Mouse (Mus musculus): ENCODE results near the gene Nckap5.

Nckap5 gene

DNA sequence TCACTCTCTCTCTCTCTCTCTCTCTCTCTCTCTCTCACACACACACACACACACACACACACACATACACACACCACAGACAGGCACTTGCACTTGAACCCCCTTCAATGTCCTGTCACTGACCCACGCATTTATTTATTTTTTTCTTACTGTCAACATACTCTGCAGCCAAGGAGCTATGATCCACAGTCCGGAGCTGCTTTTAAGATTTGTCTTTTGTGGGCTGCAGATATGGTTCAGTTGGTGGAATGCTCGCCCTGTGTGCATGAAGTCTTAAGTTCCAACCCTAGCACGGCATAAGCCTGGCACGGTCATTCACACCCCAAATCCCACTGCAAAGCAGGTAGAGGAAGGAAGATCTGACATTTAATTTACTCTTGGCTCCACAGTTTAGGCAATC lies 357.6 kb downstream of the Nckap5 start:
- no peak for DNase-seq (ENCODE audit: low read depth, low spot score)

DNA sequence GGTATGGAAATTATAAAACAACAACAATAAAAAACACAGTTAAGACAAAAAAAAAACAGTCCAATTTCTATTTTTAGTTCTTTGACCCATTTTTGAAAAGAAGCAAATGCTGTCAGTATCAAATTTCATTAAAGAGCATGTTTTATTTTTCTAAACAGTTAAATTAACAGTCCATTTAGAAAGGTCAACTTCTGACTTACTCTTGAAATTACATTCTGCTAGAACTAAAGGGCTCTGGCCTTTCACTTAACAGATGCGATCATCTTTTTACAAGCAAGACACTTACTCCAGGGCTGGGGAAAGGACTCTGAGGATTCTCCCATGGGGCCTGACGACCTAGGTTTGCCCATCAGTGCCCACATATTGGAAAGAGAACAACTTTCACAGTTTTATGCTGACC lies 359.2 kb downstream of the Nckap5 start:
- no peak for DNase-seq (ENCODE audit: low read depth, low spot score)

DNA sequence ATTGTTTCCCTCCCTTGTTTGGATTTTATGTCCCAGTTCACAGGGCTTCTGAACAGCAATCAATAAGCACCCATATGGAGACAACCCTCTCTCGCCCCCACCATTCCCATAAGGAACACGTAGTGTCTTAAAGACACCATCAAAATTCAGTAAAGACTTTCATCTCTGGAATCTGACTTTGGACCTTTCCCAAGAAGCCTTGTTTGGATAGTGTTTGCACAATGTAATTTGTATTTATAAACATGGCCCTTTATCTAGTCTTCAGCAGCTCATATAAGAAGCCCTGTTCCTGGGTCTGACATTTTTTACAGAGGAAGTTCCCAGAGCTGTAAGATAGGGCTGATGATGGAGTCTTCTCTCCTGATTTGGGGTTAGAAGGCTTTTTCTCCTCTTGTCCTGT lies 359.7 kb downstream of the Nckap5 start:
- DNase-seq (ENCODE audit: low read depth, low spot score) = no peak

- DNase-seq (ENCODE audit: low read depth, low spot score) = peak; percentile 52
Observed at GRCm38 (mm10) chr1:126469818-126470544, 360.6 kb downstream of the Nckap5 start.

GRCm38 (mm10) chr1:126461527-126462354 lies 368.9 kb downstream of the Nckap5 start:
- DNase-seq (ENCODE audit: low read depth, low spot score) = no peak

- DNase-seq (ENCODE audit: low read depth, low spot score) = no peak
Observed at GRCm38 (mm10) chr1:126457739-126458138, 372.9 kb downstream of the Nckap5 start.

GRCm38 (mm10) chr1:126454504-126455173 lies 376.0 kb downstream of the Nckap5 start:
- no peak for DNase-seq (ENCODE audit: low read depth, low spot score)

DNA sequence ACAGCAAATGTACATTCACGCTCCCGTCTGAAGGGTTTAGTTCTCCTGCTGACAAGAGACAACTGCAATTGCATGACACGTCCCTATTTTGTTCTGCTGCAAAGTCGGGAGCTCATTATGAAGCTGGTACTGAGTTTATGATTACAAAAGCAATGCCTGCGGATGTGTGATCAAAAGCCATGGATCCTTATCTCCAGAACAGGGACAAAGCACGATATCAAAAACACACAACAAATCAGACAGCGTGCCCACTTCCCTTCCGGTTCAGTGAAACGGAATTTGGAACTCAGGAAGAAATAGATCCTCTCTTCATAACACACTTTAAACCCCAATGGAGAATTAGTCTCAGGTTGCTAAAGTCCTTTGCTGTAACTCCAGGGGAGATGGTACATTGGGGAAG lies 379.1 kb downstream of the Nckap5 start:
- DNase-seq (ENCODE audit: low read depth, low spot score) = no peak

- no peak for DNase-seq (ENCODE audit: low read depth, low spot score)
Observed at GRCm38 (mm10) chr1:126449424-126449823, 381.2 kb downstream of the Nckap5 start.

- DNase-seq (ENCODE audit: low read depth, low spot score) = no peak
Observed at GRCm38 (mm10) chr1:126443890-126444289, 386.7 kb downstream of the Nckap5 start.

- no peak for DNase-seq (ENCODE audit: low read depth, low spot score)
Observed at GRCm38 (mm10) chr1:126442723-126443122, 387.9 kb downstream of the Nckap5 start.

DNA sequence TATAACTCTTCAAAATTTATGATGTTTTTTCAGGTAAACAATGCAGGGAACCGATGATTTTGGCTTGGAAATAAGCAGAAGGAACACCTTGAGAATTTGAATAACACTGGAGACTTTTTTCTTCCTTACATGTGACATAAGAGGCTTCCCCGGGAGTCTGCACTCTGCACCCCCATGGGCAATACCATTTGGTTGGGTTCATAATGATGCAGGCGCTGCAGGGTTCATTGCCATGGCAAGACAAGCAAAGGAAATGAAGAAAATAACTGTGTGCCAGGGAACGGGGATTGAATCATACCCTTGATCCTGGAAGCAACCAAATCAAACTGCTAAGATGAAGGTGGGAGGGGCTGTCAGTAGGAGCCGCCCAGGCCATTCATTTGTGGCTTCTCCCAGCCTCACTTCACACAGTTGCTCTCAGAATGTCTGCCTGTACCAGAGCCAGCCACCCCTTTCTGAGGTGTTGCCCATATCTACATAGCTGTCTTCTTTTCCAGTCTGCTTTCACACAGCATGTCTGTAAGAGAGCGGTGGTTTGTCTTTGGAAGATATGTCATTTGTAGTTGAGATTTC lies 392.5 kb downstream of the Nckap5 start:
- no peak for DNase-seq (ENCODE audit: low read depth, low spot score)

DNA sequence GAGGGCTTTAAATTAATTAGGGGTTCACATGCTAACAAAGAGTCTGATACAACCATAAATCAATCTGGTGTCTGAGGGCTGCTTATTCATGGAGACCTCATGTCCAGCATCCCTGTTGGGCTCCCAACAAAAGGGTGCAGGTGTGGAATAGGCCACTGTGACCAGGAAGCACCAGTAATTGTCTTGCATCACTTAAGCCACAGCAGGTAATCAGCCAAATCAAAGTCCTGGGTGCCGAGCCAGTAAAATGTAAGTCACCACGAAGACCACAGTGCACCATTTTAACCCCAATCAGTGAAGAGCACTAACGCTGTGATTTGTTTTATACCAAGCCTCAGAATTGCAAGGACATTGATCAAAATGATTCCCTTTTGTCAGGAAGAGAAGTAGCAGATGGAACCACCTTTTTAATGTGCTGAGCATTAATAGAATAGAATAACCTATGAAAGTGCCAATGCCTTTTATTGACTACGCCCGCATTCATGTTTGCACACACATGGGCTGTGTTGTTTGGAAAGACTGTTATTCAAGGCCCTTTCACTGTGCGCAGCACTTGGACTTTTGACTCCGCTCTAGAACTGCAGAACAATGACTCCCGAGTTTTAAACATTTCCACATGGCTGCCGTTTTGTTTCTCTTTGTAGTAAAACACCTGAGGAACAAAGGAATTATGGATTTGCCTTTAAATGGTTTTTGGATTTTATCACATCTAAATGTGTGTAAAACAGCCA lies 393.5 kb downstream of the Nckap5 start:
- no peak for DNase-seq (ENCODE audit: low read depth, low spot score)

DNA sequence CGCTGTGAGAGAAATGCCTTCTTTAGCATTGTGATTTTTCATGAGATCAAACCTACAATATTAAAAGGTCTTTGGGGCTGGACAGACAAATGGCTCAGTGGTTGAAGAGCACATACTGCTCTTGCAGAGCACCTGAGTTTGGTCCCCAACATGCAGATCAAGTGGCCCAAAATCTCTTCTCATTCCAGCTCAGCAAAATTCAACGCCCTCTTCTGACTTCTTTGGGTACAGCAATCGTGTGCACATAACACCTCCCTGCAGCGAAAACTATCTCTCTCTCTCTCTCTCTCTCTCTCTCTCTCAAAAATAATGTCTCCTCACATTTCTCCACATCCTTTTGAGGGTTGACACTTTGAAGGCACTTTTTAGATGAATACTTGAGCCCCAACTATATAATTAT lies 398.3 kb downstream of the Nckap5 start:
- no peak for DNase-seq (ENCODE audit: low read depth, low spot score)

- peak; percentile 72 for DNase-seq (ENCODE audit: low read depth, low spot score)
Observed at GRCm38 (mm10) chr1:126431594-126431993, 399.0 kb downstream of the Nckap5 start.

DNA sequence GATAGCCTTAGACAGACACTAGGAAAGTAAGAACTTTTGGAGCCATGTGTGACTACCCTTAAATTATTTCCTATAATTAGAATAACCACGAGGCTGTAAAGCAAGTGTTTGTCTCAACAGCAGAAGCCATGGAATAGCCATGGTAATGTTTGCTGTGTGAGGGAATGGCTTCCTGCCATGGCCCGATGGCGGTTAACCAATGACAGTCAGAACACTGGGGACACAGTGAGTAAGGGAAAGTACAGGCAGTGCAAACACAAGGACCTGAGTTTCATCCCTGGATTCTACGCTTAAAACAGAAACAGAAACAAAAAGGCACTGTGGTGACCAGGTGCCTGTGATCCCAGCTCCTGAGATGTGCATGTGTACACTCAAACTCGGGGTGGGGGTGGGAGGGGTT lies 419.2 kb downstream of the Nckap5 start:
- DNase-seq (ENCODE audit: low read depth, low spot score) = no peak

GRCm38 (mm10) chr1:126407886-126408285 lies 422.7 kb downstream of the Nckap5 start:
- no peak for DNase-seq (ENCODE audit: low read depth, low spot score)

- no peak for DNase-seq (ENCODE audit: low read depth, low spot score)
Observed at GRCm38 (mm10) chr1:126405543-126405942, 425.1 kb downstream of the Nckap5 start.

GRCm38 (mm10) chr1:126403970-126404369 lies 426.6 kb downstream of the Nckap5 start:
- no peak for DNase-seq (ENCODE audit: low read depth, low spot score)

DNA sequence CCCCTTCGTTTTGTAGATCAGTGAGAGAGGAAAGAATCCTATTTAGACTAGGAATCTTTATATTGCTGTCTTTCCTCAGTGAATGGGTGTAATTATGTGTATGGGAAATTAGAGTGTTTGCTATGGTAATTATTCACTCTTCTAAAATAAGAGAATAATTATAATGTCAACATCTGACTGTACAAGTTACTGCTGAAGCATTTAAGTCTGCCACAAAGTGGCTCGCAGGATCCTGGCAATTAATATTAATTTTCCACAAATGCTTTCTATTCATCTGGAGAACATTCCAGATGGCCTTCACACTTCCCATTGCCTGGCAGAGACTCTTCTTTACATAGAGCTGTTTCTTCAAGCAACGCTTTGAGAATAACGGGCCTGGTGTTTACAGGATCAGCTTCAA lies 439.4 kb downstream of the Nckap5 start:
- DNase-seq (ENCODE audit: low read depth, low spot score) = peak; percentile 42

- no peak for DNase-seq (ENCODE audit: low read depth, low spot score)
Observed at GRCm38 (mm10) chr1:126377339-126377980, 453.1 kb downstream of the Nckap5 start.

Data from brain, embryonic 18.5 days (tissue).